Mouse (Mus musculus): ENCODE data around the gene Pla2g4e. TPM values are rescaled to one million over a fixed set of nuclear protein-coding genes. Genes with fewer than 3 reads are reported as not detected.

Gene Pla2g4e
- total and polyA plus RNA-seq, 3 experiments = not detected

DNA sequence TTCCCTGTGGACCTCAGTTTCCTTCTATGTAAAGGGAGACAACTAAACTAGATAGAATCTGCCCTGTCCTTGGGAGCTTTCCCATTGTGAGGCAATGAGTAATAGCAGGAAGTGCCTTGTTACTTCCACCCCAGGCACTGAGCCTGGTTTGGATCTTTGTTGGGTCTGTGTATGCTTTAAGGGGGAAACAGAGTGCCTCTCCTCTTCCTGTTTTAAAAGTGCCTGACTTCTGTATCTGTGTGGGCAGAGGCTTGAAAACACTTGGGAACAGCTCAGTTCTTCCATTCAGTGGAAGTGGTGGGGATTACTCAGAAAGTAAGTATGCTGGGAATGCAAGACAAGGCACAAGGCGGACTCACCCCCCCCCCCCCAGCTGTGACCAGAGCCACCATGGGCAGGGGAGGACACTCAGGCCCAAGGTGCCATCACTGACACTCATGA, 116.5 kb downstream of the Pla2g4e start:
- Histone ChIP-seq H3K27me3 (ENCODE audit: control insufficient read depth in 1 of 2, insufficient read depth in 2 of 2, low read length in 2 of 2) (no peaks in the 10 kb centered on the region), H3K9ac (ENCODE audit: control insufficient read depth, low read depth, low read length, poor library complexity, severe bottlenecking) (no peak overlapping the region), H3K27ac (ENCODE audit: control insufficient read depth, low read depth, low read length) (no peak overlapping the region), H3K4me1 (ENCODE audit: control insufficient read depth in 1 of 2, insufficient read depth in 2 of 2, low read length in 2 of 2) (no peaks in the 10 kb centered on the region), H3K4me3 (ENCODE audit: control insufficient read depth in 1 of 2, insufficient read depth in 1 of 2, low read depth in 2 of 2, low read length in 2 of 2) (no peak overlapping the region), H3K36me3 (ENCODE audit: control insufficient read depth in 1 of 2, insufficient read depth in 2 of 2, low read length in 2 of 2) (no peaks in the 10 kb centered on the region; a peak in 1 of 4 replicates), H3K79me2 (ENCODE audit: control insufficient read depth, insufficient read depth, low read length, poor library complexity) (no peaks in the 10 kb centered on the region), H3K9me3 (replicated peaks; ENCODE audit: insufficient read depth, low read length) (no peaks in the 10 kb centered on the region)
- no peak for DNase-seq (ENCODE audit: low read depth, low spot score)
- TF ChIP-seq JUND (IDR thresholded peaks at IDR 0.05; ENCODE audit: low read depth, low read length) (no peak), SMC3 (IDR thresholded peaks at IDR 0.05; ENCODE audit: low read depth, low read length) (no peak), ELF1 (IDR thresholded peaks at IDR 0.05; ENCODE audit: low read depth, low read length) (no peak), MAFK (IDR thresholded peaks at IDR 0.05; ENCODE audit: borderline replicate concordance, low read depth, low read length) (no peak), EP300 (IDR thresholded peaks at IDR 0.05; ENCODE audit: low read depth in 1 of 2, low read length in 2 of 2) (no peak), MEF2A (IDR thresholded peaks at IDR 0.05; ENCODE audit: extremely low read depth, insufficient replicate concordance, low read depth, low read length, poor library complexity, severe bottlenecking) (no peak), MYB (IDR thresholded peaks at IDR 0.05; ENCODE audit: low read depth, low read length) (no peak), MAZ (IDR thresholded peaks at IDR 0.05; ENCODE audit: low read depth, low read length) (no peak), UBTF (IDR thresholded peaks at IDR 0.05; ENCODE audit: borderline replicate concordance, insufficient read depth, low read depth, low read length) (no peak), BHLHE40 (IDR thresholded peaks at IDR 0.05; ENCODE audit: borderline replicate concordance, low read depth, low read length) (no peak), CTCF (IDR thresholded peaks at IDR 0.05 in 2 of 3, conservative IDR thresholded peaks at IDR 0.05 in 1 of 3; ENCODE audit: control insufficient read depth in 1 of 3, insufficient read depth in 1 of 3, low read depth in 2 of 3, low read length in 3 of 3, poor library complexity in 1 of 3, severe bottlenecking in 1 of 3) (no peak), POLR2AphosphoS2 (IDR thresholded peaks at IDR 0.05; ENCODE audit: low read length) (no peak), ZMIZ1 (IDR thresholded peaks at IDR 0.05; ENCODE audit: low read depth, low read length) (no peak), USF2 (IDR thresholded peaks at IDR 0.05; ENCODE audit: borderline replicate concordance in 1 of 2, insufficient read depth in 1 of 2, low read depth in 1 of 2, low read length in 2 of 2) (no peak), NELFE (IDR thresholded peaks at IDR 0.05; ENCODE audit: low read depth, low read length) (no peak), POLR2AphosphoS5 (IDR thresholded peaks at IDR 0.05; ENCODE audit: borderline replicate concordance, low read depth, low read length) (no peak)

GRCm38 (mm10) chr2:120128011-120128410, 117.1 kb downstream of the Pla2g4e start:
- no peak overlapping the region for H3K27ac ChIP-seq (ENCODE audit: control insufficient read depth, low read depth, low read length)
- no peaks in the 10 kb centered on the region for H3K27me3 ChIP-seq (ENCODE audit: control insufficient read depth in 1 of 2, insufficient read depth in 2 of 2, low read length in 2 of 2)
- no peaks in the 10 kb centered on the region for H3K9me3 ChIP-seq (replicated peaks; ENCODE audit: insufficient read depth, low read length)
- no peak for TF ChIP-seq CHD1 (IDR thresholded peaks at IDR 0.05; ENCODE audit: low read depth, low read length)
- no peak for TF ChIP-seq MYC (IDR thresholded peaks at IDR 0.05; ENCODE audit: low read depth, low read length)
- no peak for TF ChIP-seq MAZ (IDR thresholded peaks at IDR 0.05; ENCODE audit: low read depth, low read length)
- no peak for TF ChIP-seq ZMIZ1 (IDR thresholded peaks at IDR 0.05; ENCODE audit: low read depth, low read length)
- TF ChIP-seq ELF1 (IDR thresholded peaks at IDR 0.05; ENCODE audit: low read depth, low read length) = no peak
- no peak for TF ChIP-seq CHD2 (IDR thresholded peaks at IDR 0.05; ENCODE audit: low read length)
- no peak for TF ChIP-seq KAT2A (conservative IDR thresholded peaks at IDR 0.05; ENCODE audit: low read depth, low read length)
- no peak for TF ChIP-seq POLR2A (IDR thresholded peaks at IDR 0.05; ENCODE audit: control insufficient read depth in 1 of 2, insufficient read depth in 1 of 2, low read depth in 1 of 2, low read length in 2 of 2, poor library complexity in 1 of 2)
- H3K9ac ChIP-seq (ENCODE audit: control insufficient read depth, low read depth, low read length, poor library complexity, severe bottlenecking) = no peak overlapping the region
- no peaks in the 10 kb centered on the region for H3K79me2 ChIP-seq (ENCODE audit: control insufficient read depth, insufficient read depth, low read length, poor library complexity)
- H3K4me3 ChIP-seq (ENCODE audit: control insufficient read depth in 1 of 2, insufficient read depth in 1 of 2, low read depth in 2 of 2, low read length in 2 of 2) = no peak overlapping the region
- H3K4me1 ChIP-seq (ENCODE audit: control insufficient read depth in 1 of 2, insufficient read depth in 2 of 2, low read length in 2 of 2) = no peaks in the 10 kb centered on the region
- H3K36me3 ChIP-seq (ENCODE audit: control insufficient read depth in 1 of 2, insufficient read depth in 2 of 2, low read length in 2 of 2) = no peaks in the 10 kb centered on the region; a peak in 1 of 4 replicates
- DNase-seq (ENCODE audit: low read depth, low spot score) = no peak
